Mouse (Mus musculus): Measurements from ENCODE around the gene Tbc1d22a.

DNA sequence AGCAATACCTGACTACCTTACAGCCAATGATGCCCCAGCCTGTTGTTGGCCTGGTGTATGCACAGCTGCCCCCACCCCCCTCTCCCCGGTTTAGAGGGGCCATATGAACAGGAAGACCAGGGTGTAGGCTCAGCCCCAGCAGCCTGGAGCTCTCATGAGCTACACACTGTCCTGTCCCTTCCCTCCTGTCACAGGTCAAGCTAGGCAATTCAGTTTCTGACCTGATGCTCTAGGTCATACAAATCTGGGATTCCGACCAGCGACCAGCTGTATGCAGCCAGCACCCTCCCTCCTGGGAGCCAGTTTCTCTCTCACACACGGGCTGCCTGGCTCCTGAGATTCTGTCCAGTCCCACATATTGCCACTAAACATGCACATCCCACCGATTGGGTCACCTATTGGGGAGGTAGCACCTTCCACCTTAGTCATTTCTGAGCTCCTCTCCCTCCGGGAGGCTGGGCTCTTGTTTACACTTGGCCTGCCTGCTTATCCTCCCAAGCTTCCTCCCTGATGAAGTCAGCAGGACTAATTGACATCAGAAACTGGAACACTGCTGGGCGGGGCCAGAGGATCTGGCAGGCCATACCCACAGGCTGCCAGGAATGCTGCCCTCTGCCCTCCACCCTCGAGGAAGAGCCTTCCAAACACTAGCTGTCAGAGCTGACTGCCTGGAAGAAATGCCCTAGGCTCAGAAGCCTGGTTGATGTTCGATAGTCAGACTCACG is 25.4 kb upstream of the Tbc1d22a start:
- TF ChIP-seq ZC3H11A (IDR thresholded peaks at IDR 0.05; ENCODE audit: borderline replicate concordance, low read depth, low read length) = no peak
- no peak for TF ChIP-seq HCFC1 (IDR thresholded peaks at IDR 0.05; ENCODE audit: borderline replicate concordance, insufficient read depth, low read length)
- TF ChIP-seq CHD2 (IDR thresholded peaks at IDR 0.05; ENCODE audit: low read depth, low read length) = no peak

Measured in ES-E14 (cell line).